Mouse (Mus musculus) cerebellum, adult 9-10 months (tissue): ENCODE measurements at regions not wholly inside any gene's neighbourhood (a gene's known extent, or its start where the extent isn't known, plus 50 kb on each side); places are given as distances from the start of the nearest gene placed in this dataset.
"Not testable (repeated sequence)": the region's sequence is repeated elsewhere in the genome, so short reads cannot be mapped to it uniquely, and the experiment has no call there.

Experiments
- DNase-seq: peaks from one replicate; pipeline ENCODE4 v3.0.0; 2022

DNA sequence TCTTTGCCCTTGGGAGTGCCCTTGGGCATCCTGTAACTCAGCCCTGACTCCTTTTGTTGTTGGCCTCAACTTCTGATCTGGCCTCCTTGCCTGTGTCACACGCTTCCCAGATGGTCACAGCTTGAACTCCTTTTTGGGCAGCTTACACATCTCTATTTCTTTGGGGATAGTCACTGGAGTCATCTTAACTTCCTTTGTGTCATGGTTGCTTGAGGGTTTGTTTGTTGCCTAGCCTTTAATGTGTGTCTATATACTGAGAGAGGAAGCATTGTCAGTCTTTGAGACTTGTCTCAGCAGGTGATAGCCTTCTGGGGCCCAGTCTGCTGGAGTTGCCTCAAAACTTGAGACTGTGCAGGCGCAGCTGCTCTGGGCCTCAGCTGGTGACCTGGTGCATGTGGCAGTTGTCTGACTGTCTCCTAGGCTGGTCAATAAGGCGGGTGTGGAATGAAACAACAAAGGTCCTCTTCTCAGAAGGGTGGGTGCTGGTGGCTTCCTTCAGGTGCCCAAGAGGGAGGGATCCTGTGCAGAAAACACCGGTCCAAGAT lies 157.5 kb downstream of the Tpra1 start:
- no peak for DNase-seq

- no peak for DNase-seq
Measured at GRCm38 (mm10) chr6:89064977-89065580, 163.0 kb downstream of the Tpra1 start.

- DNase-seq: no peak
Measured at GRCm38 (mm10) chr6:89066588-89066987, 164.5 kb downstream of the Tpra1 start.

DNA sequence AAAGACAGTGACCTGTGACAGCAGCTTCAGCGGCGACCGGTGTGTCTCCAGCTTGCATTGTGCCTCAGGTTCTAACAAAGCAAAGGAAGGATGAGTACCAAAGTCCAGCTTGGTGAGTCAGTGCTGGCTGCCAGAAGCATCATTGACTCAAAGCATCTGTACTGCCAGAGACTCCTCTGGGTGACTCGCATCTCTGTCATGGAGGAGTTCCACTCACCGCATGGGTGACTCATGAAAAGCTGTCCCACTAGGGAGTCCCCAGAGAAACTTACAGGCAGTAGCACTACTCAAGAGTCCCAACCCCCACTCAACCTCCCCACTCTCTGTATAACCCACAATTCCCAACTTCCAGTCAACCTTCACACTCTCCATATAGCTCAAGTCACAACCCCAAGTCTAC lies 166.2 kb downstream of the Tpra1 start:
- DNase-seq: no peak

DNA sequence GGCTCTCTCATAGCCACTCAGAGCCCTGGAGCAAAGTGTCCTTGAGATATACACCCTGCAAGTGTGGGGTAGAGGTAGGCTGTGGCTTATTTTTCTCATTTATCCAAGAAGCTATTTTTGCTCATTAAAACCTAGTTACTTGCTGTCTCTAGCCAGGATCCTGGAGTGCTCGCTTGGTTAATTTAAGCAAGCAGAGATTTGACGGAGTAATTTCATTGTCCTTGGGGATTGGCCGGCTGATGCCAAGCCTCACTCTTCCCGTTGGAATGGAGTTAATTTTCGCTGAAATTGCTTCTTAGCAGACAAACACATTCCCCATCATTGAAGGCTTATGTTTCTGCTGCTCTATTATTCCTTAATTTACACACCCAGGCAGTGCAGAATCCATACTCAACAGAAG lies 167.1 kb downstream of the Tpra1 start:
- DNase-seq: no peak

- no peak for DNase-seq
Measured at GRCm38 (mm10) chr6:89070011-89070410, 168.0 kb downstream of the Tpra1 start.

GRCm38 (mm10) chr6:89071766-89072165 lies 169.7 kb downstream of the Tpra1 start:
- no peak for DNase-seq

DNA sequence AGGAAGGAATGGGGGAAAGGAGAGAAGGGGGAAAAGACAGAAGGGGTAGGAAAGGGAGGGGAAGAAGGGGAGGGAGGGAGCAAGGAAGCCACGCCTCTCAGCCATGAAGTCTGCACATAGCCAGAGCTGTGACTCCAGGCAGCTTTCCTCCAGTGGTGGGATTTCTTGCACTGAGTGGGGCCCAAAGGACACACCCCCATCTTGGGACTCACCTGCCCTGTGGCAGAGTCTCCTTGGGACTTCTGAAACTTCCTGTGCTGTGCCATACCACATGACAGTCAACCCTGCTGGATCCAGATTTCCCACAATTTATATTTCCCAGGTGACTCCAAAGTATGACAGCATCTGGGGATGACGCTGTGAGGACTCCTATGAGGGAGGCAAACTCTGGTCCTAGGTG lies 170.5 kb downstream of the Tpra1 start:
- DNase-seq: no peak

GRCm38 (mm10) chr6:89081624-89082300 lies 179.7 kb downstream of the Tpra1 start:
- no peak for DNase-seq

DNA sequence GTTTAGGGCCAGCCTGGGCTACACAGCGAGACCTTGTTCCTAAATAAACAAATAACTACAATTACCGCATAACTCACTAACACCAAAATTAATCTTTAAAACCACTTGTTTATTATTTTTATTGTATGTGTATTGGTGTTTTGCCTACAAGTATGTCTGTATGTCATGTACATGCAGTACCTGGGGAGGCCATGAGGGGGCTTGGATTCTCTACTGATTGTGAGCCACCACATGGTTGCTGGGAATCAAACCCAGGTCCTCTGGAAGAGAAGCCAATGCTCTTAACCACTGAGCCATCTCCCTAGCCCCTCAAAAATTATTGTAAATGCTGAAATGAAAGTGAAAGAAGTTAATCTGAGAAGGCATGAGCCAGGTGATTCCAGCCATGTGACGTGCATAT lies 182.4 kb downstream of the Tpra1 start:
- no peak for DNase-seq

GRCm38 (mm10) chr6:89085151-89085550 lies 183.1 kb downstream of the Tpra1 start:
- no peak for DNase-seq

GRCm38 (mm10) chr6:89087620-89088019 lies 185.6 kb downstream of the Tpra1 start:
- DNase-seq: no peak

DNA sequence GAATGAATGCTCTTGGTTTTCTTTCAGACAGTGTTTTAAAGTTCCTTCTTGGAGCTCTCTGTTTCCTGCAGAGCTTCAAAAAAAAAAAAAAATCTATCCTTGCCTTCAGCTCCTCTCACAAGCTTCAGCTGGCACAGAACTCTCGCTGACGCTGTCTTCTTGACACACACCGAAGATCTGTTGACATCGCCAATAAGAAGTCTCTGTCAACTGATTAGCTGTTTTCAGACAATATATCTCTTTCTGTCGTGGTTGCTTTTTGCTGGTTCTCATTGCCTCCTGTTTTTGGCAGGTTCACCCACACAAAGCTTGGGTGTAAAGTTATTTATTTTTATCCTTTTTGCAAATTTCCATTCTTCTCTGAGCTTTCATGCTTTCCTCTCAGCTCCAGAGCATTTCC lies 188.0 kb downstream of the Tpra1 start:
- DNase-seq: no peak

GRCm38 (mm10) chr6:89095911-89096310 lies 193.9 kb downstream of the Tpra1 start:
- DNase-seq: no peak

DNA sequence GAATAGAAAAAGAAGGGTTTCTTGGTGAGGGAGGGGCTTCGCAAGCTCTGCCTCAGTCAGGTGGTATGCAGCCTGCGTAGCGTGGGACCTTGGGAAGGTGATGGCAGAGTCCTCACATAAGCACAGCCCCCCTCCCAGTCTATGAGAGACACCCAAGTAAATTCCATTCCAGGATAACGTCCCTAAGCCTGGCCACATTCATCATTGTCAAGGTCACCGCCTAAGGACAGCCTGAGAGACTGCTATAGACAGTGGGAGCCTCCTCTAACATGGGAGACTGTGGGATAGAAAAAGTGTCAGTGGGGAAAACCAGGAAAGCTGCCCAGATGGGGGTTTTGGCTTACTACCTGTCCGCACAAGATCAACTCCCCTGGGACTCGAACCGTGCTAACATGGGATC lies 195.5 kb downstream of the Tpra1 start:
- DNase-seq: no peak

DNA sequence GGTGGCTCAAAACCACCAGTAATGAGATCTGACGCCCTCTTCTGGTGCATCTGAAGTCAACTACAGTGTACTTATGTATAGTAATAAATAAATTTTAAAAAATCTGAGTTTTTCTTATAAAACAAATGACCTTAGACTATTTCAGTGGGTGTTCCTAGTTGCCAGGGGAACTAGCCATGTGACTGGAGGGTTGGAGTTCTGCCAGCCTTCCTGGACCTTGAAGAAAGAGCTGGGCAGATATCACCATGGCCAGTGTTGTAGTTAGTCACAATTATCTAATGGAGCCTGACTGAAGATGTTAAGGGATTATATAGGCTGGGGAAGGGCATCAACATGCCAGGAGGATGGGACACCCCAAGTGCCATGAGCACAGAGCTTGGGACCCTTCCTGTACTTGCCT lies 217.2 kb downstream of the Tpra1 start:
- no peak for DNase-seq

- no peak for DNase-seq
Measured at GRCm38 (mm10) chr6:89121023-89121745, 219.1 kb downstream of the Tpra1 start.

GRCm38 (mm10) chr6:89121746-89122070 lies 219.7 kb downstream of the Tpra1 start:
- no peak for DNase-seq

DNA sequence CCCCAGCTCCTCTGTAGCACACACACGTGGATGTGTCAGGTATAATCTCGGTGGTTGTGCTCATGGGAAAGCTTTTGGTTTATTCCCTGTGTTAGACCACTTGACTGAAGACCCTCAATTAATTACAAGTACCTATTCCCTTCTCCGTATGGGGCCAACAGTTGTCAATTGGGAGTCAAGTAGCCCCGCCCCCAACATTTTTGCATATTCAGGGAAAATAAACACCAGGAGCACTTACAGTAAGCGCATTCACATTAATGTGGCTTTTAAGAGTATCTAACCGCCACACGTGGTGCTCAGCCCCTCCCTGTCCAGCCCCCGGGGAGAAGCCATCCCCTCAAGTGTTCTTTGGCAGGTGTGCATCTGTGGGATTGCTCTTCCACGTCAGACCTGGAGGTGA lies 223.9 kb downstream of the Tpra1 start:
- DNase-seq: no peak

DNA sequence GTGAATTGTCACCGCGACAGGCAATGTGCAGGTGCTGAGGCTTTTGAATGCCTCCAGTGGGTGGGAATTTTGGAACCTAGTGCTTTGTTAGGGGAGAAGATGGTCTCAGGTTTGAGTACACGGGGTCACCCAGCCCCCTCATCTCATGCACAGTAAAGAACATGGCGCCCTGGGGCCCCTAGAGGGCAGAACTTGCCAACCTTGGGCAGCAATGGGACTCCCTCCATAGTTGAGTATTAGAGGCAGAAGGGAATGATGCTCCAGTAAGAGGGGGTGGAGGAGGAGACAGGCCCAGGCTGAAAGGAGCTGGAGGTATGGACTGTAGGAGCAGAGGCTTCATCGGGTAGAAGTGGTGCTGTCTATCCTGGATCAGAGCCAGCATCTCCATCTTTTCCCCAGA lies 226.1 kb downstream of the Tpra1 start:
- not testable (repeated sequence) for DNase-seq

GRCm38 (mm10) chr6:89140469-89140868 lies 222.0 kb downstream of the Plxna1 start:
- DNase-seq: no peak

DNA sequence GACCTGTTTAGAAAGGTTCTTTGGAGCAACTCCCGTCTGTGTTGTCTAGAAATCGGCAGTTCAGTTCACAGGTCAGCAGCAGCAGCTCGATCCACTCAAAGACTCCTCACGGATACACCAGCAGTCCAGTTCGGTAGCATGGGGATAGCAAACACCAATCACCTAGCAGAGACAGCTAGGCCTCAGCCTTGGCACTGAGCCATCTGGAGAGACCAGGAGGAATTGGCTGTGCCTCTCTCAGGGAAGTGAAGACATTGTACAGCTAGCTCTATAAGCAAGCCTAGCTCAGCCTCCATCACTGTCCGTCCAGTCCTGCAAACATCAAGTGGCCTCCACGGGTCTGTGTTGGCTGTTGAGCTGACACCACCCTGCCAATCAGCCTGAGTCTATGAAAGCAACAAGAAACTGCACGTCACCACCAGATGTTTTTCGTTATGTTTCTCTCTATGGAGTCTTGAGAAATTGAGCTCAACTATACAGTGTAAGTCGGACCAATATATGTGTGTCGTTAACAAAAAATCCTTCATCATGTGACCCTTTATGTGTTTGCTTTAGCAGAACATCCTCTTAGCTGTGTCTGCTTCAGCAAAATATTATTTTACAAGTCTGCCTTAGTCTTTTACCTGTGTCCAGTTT lies 209.3 kb downstream of the Plxna1 start:
- no peak for DNase-seq

- no peak for DNase-seq
Measured at GRCm38 (mm10) chr6:89157501-89157900, 204.9 kb downstream of the Plxna1 start.

- no peak for DNase-seq
Measured at GRCm38 (mm10) chr6:89160051-89160450, 202.4 kb downstream of the Plxna1 start.
